Mouse (Mus musculus): ENCODE results near the gene Grid1. TPM values are rescaled to one million over a fixed set of nuclear protein-coding genes. Genes with fewer than 3 reads are reported as not detected.
A peak's percentile ranks its signal among the peaks of the same experiment; 100 is the strongest.

Gene Grid1
- polyA plus RNA-seq, 1 experiment from 2014 or later: 0.41 TPM

DNA sequence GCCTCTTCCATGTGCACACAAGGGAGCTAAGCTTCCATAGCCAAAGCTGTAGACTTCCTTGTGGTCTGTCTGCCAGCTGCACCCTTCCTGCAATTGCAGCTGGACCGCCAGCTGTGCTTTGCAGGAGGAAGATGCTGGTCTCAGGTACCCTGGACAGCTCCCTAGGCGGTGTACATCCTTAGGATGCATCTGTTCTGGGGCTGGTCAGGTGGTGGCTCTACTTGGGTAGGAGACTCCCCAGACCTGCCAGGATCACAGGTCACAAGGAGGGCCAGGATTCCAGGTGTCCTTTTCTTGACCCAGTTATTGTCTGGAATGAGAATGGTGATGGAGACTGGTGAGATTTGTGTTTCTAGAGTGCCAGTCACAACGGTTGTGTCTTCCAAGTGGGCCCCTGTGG lies 3.6 kb upstream of the Grid1 start:
- Histone ChIP-seq H3K4me1 (replicated peaks) (peaks cover 13% of the 10 kb centered on the region), H3K27ac (no peak overlapping the region), H3K4me2 (replicated peaks) (no peak overlapping the region), H3K9ac (no peak overlapping the region), H3K36me3 (no peaks in the 10 kb centered on the region), H3K9me3 (no peaks in the 10 kb centered on the region), H3K27me3 (replicated peaks) (peaks cover 68% of the 10 kb centered on the region), H3K4me3 (replicated peaks) (no peak overlapping the region)
- no peak for ATAC-seq
- 37% methylated on average over 3 of the region's 3 CpGs for WGBS

DNA sequence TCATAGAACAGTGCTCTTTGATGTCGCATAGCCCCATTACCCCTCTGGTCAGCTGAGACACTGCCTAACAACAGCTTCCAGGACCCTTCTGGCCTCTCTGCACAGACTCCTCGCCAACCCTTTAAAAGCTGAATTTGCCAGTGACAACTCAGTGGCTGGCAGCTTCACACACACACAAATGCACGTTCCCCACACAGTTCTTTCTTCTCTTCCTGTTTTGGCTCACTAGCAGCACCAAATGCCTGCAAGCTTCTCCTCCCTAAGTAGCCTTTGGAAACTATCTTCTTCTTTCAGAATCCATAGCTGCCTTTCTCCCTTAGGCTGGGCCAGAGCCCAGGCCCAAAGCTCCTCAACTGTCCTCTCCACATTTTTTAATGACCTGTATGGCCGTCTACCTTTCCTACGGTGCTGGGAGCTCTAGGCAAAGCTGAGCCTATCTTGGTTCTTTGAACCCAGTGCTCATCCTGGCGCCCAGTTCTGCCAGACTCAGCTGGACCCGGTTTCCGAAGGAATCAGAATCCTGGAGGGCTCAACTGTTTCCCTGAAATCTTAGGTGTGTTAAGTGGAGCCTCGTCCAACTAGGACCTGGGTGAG lies 1.4 kb upstream of the Grid1 start:
- Histone ChIP-seq H3K4me3 (replicated peaks) (0 out of 2 replicates have a peak overlapping the region, but pooled peaks have one; percentile 52), H3K36me3 (no peaks in the 10 kb centered on the region), H3K9ac (no peak overlapping the region), H3K4me1 (replicated peaks) (peaks cover 18% of the 10 kb centered on the region), H3K27ac (no peak overlapping the region), H3K27me3 (replicated peaks) (peaks cover 86% of the 10 kb centered on the region), H3K9me3 (no peaks in the 10 kb centered on the region), H3K4me2 (replicated peaks) (peak overlapping the region; percentile 92)
- 5% methylated on average over 9 of the region's 9 CpGs for WGBS
- ATAC-seq: no peak

DNA sequence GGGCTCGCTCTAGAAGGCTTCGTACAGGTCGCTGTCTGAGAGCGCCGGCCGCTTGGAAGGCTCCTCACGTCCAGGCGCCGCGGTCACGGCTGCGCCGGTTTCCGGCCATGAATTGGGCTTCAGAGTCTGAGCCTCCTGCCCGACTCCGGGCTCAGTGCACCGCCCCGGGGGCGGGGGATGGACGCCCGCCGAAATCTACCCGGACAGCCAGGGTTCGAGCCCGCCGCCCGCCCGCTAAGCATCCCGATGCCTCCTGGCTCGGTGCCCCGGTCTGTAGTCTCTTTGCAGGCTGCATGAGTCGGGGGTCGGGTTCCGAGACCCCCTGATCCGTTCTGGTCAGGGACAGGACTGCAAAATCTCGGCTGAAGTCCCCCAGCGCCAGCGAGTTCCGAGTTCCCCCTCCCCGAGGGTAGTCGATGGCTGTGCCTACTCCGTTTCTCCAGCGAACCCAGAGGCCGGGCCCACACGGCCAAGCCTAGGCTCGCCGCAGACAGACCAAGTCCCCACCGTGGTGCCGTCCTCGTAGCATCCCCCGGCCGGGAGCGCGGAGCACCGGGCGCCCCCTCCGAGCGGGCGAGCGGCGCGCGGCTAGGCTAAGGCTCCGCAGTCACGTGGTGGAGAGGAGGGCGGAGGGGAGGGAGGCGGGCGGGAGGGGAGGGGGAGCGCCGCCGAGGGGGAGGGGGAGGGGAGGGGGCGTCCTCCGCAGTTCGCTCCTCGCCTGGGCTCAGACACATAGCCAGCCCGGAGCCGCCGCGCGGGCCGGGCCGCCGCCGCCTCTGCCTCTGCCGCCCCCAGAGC lies 588 bp upstream of the Grid1 start:
- Histone ChIP-seq H3K4me1 (replicated peaks) (peaks cover 18% of the 10 kb centered on the region), H3K36me3 (no peaks in the 10 kb centered on the region), H3K9ac (peak overlapping the region; percentile 17; the same call in 1 of the 2 replicates), H3K27ac (no peak overlapping the region), H3K27me3 (replicated peaks) (peaks cover 93% of the 10 kb centered on the region), H3K9me3 (no peaks in the 10 kb centered on the region), H3K4me2 (replicated peaks) (peak overlapping the region; percentile 92), H3K4me3 (replicated peaks) (peak overlapping the region; percentile 52)
- peak; percentile 72 for ATAC-seq
- WGBS: under 1% methylated on average over 74 of the region's 85 CpGs

DNA sequence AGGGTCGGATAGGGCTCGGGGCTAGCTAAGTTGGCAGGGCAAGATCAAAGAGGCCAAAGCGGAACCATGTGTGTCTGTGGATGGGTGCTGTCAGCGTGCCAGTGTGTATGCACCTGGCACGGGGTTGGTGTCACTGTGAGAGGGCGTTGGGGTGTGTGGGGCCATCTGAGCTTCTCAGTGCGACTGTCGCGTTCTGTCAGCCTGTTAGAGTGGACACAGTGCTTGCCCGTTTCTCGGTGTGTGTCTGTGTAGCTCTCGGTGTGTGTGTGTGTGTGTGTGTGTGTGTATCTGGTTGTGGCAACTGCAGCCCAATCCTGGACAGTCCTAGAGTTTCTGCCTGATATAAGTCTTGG lies 721 bp downstream of the Grid1 start:
- ATAC-seq: 0 out of 2 replicates have a peak, but pooled peaks have one; percentile 9
- H3K4me3 ChIP-seq (replicated peaks): peak overlapping the region; percentile 52
- no peaks in the 10 kb centered on the region for H3K36me3 ChIP-seq
- no peaks in the 10 kb centered on the region for H3K9me3 ChIP-seq
- H3K27me3 ChIP-seq (replicated peaks): peaks cover 86% of the 10 kb centered on the region
- peak overlapping the region; percentile 92 for H3K4me2 ChIP-seq (replicated peaks)
- no peak overlapping the region for H3K9ac ChIP-seq
- H3K27ac ChIP-seq: no peak overlapping the region
- peaks cover 18% of the 10 kb centered on the region for H3K4me1 ChIP-seq (replicated peaks)
- under 1% methylated on average over 12 of the region's 12 CpGs for WGBS

DNA sequence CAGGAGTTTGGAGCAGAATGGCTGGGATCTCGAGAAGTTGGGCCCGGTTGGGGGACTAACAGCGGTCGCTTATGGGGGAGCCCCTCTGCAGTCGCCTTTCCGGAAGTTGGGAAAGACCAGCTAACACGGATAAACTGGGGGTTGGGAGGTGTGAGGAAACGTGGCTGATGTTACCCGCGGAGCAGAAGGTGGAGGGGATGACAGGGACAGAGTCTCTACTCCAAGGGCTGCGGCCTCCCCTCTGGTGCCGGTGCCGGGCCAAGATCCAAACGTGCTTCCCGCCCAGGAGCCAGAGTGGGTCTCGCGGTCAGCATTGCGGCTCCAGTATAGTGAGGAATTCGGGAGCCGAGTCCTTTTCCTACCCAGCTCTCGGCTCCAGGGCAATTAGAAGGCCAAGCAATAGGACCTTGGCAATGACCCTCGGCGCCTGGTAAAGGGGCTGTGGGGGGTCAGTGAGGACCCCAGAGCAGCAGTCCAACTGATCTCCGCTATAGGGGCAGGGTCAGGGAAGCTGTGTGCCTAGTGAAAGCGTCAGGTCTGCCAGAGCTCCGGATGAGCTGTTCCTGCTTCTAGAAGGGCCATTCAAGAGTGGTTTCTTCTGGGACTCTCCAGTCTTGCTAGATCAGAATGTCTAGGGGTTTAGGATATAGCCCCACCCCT lies 1.4 kb downstream of the Grid1 start:
- peaks cover 80% of the 10 kb centered on the region for H3K27me3 ChIP-seq (replicated peaks)
- no peak overlapping the region for H3K9ac ChIP-seq
- ATAC-seq: no peak
- no peak overlapping the region for H3K27ac ChIP-seq
- H3K4me2 ChIP-seq (replicated peaks): peak overlapping the region; percentile 92
- H3K36me3 ChIP-seq: no peaks in the 10 kb centered on the region
- peaks cover 18% of the 10 kb centered on the region for H3K4me1 ChIP-seq (replicated peaks)
- peak overlapping the region; percentile 52 for H3K4me3 ChIP-seq (replicated peaks)
- WGBS: 3% methylated on average over 26 of the region's 26 CpGs
- no peaks in the 10 kb centered on the region for H3K9me3 ChIP-seq

DNA sequence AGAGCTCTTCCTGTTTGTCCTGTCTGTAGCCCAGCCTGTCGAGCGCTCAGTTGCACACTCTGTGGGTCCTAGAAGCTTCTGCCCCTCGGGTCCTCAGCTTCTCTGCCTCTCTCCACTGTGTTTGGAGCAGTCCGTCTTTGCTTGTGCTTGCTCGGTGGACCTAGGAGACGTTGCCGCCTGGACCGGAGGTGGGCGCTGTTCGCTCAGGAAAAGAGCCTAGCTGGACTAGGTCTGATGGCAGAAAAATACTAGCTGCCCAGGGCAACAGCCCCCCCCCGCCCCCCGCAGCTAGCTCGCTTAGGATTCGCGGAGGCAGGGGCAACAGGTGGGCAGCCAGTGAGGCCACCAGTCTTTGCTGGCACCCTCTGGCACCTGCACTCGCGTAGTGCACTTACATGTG lies 3.2 kb downstream of the Grid1 start:
- ATAC-seq: peak; percentile 25; the same call in 1 of the 2 replicates

DNA sequence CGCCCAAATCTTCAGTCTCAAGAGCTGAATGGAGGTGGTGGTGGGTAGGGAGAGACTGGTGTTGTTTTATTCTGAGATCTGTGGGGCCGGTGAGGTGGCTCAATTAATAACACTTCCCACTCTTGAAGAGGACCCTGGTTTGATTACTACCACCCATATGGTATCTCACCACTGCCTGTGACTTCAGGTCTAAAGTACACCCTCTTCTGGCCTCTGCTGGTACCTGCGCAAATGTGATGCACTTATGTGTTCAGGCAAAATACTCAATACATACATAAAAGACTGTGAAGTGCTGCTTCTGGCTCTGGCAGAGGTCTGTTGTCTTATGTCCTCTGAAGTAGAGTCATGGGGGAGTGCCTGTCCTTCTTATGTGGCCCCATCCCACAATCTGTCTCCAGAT lies 4.3 kb downstream of the Grid1 start:
- Histone ChIP-seq H3K27ac (no peak overlapping the region), H3K4me2 (replicated peaks) (no peak overlapping the region), H3K9me3 (no peaks in the 10 kb centered on the region), H3K36me3 (no peaks in the 10 kb centered on the region), H3K9ac (no peak overlapping the region), H3K4me3 (replicated peaks) (no peak overlapping the region), H3K4me1 (replicated peaks) (peaks cover 16% of the 10 kb centered on the region), H3K27me3 (replicated peaks) (peaks cover 53% of the 10 kb centered on the region)
- WGBS: 76% methylated on average over 3 of the region's 3 CpGs
- ATAC-seq: no peak

More for the DNA sequence above, 3.2 kb downstream of the Grid1 start:
- peaks cover 63% of the 10 kb centered on the region for H3K27me3 ChIP-seq (replicated peaks)
- H3K9ac ChIP-seq: no peak overlapping the region
- H3K36me3 ChIP-seq: no peaks in the 10 kb centered on the region
- no peaks in the 10 kb centered on the region for H3K9me3 ChIP-seq
- peak overlapping the region; percentile 43 for H3K4me2 ChIP-seq (replicated peaks)
- no peak overlapping the region for H3K27ac ChIP-seq
- WGBS: 4% methylated on average over 17 of the region's 17 CpGs
- peaks cover 18% of the 10 kb centered on the region for H3K4me1 ChIP-seq (replicated peaks)
- H3K4me3 ChIP-seq (replicated peaks): no peak overlapping the region

DNA sequence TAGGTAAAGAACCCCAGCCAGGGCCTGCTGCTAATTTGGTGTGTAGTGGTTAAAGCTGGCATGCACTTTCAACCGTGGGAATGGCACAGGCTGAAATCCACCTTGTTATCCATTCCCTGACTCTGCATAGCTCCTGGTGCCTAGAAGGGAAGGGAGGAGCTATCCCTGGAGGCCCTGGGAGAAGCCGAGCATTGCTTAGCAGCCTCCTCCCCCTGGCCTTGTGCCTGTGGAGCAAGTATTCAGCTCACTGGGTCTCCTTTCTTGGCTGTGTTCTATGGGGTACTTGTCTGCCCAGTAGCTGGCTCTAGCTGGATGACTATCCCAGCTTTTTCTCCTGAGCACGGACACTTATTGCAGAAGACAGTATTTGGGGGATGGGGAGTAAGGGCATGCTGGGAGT lies 6.0 kb downstream of the Grid1 start:
- Histone ChIP-seq H3K27me3 (replicated peaks) (peaks cover 36% of the 10 kb centered on the region), H3K27ac (no peak overlapping the region), H3K36me3 (no peaks in the 10 kb centered on the region), H3K4me1 (replicated peaks) (peaks cover 5% of the 10 kb centered on the region), H3K4me2 (replicated peaks) (no peak overlapping the region), H3K4me3 (replicated peaks) (no peak overlapping the region), H3K9me3 (no peaks in the 10 kb centered on the region), H3K9ac (no peak overlapping the region)
- ATAC-seq: no peak
- WGBS: 34% methylated on average over 3 of the region's 3 CpGs

DNA sequence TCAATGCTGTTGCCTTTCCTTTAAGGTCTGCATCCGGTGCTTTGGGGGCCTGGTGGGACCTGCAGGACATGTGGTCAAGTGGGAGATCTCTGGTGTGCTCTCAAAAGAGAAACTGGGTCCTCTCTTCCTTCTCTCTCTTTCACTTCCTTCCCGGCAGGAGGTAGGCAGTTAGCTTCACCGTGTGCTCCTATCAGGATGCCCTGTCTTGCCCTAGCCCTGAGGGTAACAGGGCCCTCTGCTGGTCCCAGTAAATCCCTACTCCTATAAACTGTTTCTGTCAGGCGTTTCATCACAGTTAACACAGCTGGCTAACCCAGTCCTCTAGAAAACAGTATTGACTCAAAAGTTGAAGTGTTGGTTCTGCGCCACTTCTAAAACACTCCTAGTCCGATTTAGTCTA lies 9.9 kb downstream of the Grid1 start:
- Histone ChIP-seq H3K27me3 (replicated peaks) (no peaks in the 10 kb centered on the region), H3K4me2 (replicated peaks) (no peak overlapping the region)
- 64% methylated on average over 6 of the region's 6 CpGs for WGBS

DNA sequence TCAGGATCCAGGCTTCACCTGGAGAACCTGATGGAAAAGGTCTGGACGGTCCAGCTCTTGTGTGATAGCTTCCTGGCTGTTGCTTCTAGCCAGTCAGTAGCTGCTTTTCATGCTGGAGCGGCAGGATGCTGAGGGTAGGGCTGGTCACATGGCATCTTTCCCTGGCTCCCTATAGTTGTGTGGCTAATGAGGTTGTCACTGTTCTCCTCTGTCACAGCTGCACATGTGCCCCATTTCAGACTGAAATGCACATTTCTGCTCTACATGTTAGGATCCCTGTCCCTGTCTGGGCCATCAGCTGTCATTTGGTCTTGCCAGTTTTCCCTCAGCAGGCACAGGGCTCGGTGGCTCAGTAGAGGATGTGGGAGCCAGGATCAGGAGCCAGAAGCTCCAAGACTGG lies 17.2 kb downstream of the Grid1 start:
- WGBS: 87% methylated on average over 3 of the region's 3 CpGs
- H3K27me3 ChIP-seq (replicated peaks): no peaks in the 10 kb centered on the region

More for the DNA sequence above, 9.9 kb downstream of the Grid1 start:
- ATAC-seq: no peak
- no peaks in the 10 kb centered on the region for H3K36me3 ChIP-seq
- no peaks in the 10 kb centered on the region for H3K9me3 ChIP-seq
- H3K27ac ChIP-seq: no peak overlapping the region
- no peaks in the 10 kb centered on the region for H3K4me1 ChIP-seq (replicated peaks)
- H3K4me3 ChIP-seq (replicated peaks): no peak overlapping the region
- H3K9ac ChIP-seq: no peak overlapping the region

DNA sequence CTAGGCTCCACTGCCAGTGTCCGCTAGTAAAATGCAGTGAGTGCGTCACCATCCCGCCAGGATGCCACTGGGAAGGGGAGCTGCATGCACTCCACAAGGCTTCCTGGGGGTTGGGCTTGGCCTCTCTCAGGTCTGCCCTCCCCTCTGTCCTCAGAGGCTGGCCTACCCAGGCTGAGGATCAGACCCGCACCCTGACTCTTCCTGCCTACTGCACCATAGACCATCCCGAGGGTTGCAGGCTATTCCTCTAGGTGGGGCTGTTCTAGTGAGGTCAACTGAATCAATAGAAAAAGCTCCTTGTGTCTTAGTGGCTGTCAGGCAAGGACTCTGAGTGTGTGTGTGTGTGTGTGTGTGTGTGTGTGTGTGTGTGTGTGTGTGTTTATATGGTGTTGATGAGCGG lies 19.1 kb downstream of the Grid1 start:
- no peaks in the 10 kb centered on the region for H3K4me1 ChIP-seq (replicated peaks)
- H3K9me3 ChIP-seq: no peaks in the 10 kb centered on the region
- H3K27ac ChIP-seq: no peak overlapping the region
- no peak overlapping the region for H3K4me2 ChIP-seq (replicated peaks)
- ATAC-seq: no peak
- no peak overlapping the region for H3K4me3 ChIP-seq (replicated peaks)
- H3K36me3 ChIP-seq: no peaks in the 10 kb centered on the region
- WGBS: 56% methylated on average over 6 of the region's 6 CpGs
- no peak overlapping the region for H3K9ac ChIP-seq
- H3K27me3 ChIP-seq (replicated peaks): no peaks in the 10 kb centered on the region

More for the DNA sequence above, 17.2 kb downstream of the Grid1 start:
- H3K9ac ChIP-seq: no peak overlapping the region
- H3K4me1 ChIP-seq (replicated peaks): no peaks in the 10 kb centered on the region
- ATAC-seq: no peak
- no peaks in the 10 kb centered on the region for H3K36me3 ChIP-seq
- H3K4me2 ChIP-seq (replicated peaks): no peak overlapping the region
- H3K4me3 ChIP-seq (replicated peaks): no peak overlapping the region
- no peaks in the 10 kb centered on the region for H3K9me3 ChIP-seq
- no peak overlapping the region for H3K27ac ChIP-seq

DNA sequence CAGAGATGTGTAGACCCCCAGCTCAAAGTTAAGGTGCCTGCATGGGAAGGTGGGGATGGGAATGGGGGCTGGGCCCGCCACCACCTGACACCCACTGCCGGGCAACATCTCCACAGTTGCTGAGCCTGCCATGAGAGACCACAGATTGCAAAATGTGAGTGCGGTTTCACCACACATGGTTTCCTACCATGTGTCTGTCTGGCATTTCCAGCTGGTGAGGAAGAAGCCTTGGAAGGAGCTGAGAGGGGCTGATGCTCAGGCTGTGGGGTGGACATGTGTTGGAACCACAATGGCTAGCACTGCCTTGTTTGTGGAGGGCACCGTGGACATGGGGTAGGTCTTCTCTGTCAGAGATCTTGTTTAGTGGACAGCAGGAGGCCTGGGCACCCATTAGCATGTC lies 20.0 kb downstream of the Grid1 start:
- Histone ChIP-seq H3K4me1 (replicated peaks) (no peaks in the 10 kb centered on the region), H3K9me3 (no peaks in the 10 kb centered on the region), H3K27me3 (replicated peaks) (no peaks in the 10 kb centered on the region), H3K36me3 (no peaks in the 10 kb centered on the region), H3K9ac (no peak overlapping the region), H3K4me3 (replicated peaks) (no peak overlapping the region), H3K27ac (no peak overlapping the region), H3K4me2 (replicated peaks) (no peak overlapping the region)
- WGBS: 94% methylated on average over 4 of the region's 4 CpGs
- ATAC-seq: no peak

All from intestine, embryonic 15.5 days (tissue).